Mouse (Mus musculus) spleen, adult 2 months (tissue): ENCODE measurements around the gene Muc4.

ENCODE experiments used
- CTCF ChIP-seq: fragments of 200-500 bp; IDR thresholded peaks from 2 replicates; pipeline ENCODE4 v1.5.1; 2011; ENCODE audit warnings: mild to moderate bottlenecking, inconsistent platforms; ENCODE audit not compliant: insufficient read depth, insufficient read length, insufficient replicate concordance; ENCODE audit errors: extremely low read depth
- POLR2A ChIP-seq: fragments of 200-500 bp; IDR thresholded peaks from 2 replicates; pipeline ENCODE4 v1.6.1; 2011; ENCODE audit warnings: low read depth, low read length, inconsistent platforms

DNA sequence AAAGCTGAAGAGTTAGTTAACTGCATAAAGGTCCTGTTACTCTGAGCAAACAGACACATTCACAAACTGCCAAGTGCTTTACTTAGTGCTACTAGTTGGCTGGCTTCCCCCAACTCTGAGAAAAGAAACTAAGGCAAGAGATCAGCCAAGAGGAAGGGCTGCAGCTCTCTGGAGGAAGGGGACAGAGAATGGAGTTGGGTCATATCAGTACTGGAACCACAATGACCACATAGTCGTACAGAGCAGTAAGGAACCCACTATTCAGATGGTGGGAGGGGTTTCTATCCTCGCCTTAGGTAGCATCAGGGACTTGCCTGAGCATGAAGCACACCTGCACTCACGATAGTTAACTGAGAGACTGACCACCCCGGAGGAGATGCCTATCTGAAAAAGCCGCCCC, 87.2 kb downstream of the Muc4 start:
- no peak for TF ChIP-seq POLR2A
- TF ChIP-seq CTCF: no peak
